Mouse (Mus musculus) lung, postnatal 4 days (tissue): ENCODE measurements around the gene Zdhhc21.

ENCODE experiments used
- DNase-seq, 2 experiments: peaks; one replicate each; pipeline ENCODE4 v3.0.0; 2021

Zdhhc21 gene

DNA sequence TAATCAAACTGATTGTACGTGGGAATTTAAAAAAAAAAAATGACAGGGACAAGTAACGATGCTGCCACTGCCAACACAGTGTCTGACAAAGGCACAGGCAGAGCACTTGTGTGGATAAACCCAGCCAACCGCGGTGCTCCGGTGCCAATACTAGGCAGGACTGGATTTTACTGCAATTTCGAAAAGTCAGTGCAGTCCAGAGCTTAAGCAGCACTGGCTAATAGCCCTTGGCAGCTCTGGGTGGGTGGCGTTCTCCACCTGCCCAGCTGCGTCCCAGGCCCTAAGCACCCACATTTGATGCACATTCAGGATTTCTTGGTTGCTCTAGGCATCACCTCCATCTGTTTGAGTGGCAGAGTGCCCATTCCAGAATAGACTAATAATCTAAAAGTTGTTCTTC, 3.6 kb upstream of the Zdhhc21 start:
- DNase-seq = no peak

DNA sequence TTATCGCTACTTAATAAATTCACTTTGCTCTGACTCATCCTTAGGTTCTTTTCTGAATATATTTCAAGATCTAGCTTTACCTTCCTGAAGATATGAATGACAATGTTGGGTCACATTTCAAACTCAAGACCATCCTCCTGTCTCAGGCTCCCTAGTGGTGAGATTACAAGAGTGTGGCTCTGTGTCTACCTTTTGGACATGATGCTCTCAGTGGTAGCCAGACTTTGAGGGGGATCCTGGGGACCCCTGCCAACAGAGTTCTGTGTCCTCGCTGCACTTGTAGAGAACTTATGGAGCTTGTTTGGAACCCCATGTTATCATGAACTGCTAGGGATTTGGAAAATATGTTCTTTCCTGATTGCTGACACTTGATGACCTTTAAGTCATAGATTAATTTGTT, 1.7 kb upstream of the Zdhhc21 start:
- DNase-seq = no peak

DNA sequence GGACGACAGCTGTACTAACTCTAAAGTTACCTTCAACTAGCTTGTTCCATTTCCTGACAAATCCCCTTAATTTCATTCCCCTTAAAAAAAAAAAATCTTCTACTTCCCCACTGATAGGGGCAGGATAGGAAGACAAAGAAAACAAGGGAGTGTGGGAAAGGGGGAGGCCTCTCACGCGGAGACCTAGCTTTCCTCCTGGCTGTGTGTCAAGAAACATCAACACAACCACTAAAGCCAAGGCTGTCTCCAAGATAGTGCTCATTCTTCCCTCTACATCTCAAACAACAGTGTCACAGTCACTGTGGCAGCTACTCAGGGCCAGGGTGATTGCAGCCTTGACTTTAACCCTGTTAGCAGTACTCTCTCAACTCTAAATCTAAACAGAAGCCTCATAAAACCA, 808 bp upstream of the Zdhhc21 start:
- DNase-seq = no peak

DNA sequence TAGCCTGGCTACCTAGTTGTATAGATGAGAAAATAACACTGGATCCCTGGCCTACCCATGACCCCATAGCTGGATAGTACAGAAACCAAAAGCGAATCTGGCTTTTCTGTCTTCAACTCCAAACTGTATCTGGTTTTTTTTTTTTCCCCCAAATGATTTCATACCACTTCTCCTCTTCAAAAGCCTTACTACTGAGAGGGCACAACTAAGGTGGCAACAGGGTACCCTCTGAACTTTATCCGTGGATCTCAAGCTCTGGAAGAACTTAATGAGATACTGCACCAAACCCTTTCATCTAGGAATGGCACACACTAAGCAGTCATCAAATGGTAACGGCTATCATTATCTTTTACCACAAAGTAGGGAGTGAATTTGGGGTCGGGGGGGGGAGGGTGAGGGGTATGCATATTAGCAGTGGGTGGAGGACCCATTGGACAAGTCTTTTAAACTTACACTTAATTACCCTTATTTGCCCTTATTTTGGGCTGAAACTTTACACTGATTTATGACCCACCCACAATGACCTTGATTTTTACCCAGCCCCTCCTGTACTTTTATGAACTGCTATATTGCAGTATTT, 1.2 kb downstream of the Zdhhc21 start:
- no peak for DNase-seq

DNA sequence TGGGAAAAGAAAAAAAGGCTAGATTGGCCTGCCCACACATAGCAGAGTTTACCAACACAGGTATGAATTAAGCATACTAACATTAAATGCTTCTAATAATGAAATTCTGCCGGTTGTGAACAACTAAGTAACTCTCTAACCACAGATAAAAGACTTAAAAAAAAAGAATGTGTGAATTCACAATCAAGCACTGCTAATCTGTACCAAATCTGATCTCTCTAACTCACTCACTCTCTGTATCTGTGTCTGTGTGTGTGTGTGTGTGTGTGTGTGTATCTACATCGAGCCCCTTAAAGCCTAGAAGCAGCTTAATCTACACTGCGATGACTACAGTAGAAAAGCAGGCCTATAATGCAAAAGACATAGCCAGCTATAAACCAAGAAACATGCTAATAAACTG, 2.8 kb downstream of the Zdhhc21 start:
- no peak for DNase-seq

DNA sequence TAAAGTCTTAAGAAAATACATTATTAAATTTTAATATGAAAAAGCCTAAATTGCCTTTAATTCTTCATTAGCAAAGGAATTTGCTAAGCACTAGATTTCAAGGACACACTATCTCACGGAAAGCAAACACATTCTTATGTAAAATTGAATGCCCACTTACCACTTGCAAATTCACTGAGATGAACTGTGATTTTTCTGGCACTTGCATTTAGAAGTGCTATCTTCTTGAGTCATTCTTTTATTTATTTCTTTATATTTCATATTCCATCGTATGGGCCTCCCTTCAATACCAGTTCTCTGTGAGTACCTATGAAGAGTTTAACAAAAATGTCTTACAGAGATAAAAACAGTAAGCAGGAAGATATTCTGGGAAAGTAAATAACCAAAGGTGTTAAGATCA, 5.9 kb downstream of the Zdhhc21 start:
- DNase-seq = no peak

DNA sequence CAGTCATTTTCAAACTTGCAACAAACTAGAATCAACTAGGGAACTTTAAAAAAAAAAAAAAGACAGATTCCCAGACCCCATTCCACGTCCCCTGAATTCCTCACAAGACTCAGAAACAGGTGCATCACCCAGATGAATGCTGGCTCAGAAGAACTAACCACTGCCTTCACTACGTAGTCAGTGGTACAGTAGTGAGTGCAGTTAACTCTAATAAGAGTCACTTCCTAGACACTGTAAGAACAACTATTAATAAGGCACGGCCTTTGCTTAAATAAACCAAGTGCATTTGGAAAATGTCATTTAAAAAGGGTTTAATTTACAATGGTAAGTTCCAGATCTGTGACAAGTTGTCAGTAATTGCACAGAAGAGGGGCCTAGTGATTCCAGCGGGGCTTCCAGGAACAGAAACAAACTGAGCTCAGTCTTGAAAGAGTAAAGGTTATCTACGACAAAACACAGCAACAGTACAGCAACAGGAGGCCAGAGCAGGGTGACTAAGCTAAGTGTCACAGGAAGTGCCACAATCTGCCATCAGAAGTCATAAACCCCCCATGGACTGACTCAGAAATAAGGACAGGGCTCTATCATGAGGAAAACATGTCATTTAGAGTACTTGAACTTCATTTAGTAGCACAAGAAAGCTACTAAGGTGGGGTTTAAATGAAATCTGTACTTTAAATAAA, 11.1 kb downstream of the Zdhhc21 start:
- DNase-seq = no peak

DNA sequence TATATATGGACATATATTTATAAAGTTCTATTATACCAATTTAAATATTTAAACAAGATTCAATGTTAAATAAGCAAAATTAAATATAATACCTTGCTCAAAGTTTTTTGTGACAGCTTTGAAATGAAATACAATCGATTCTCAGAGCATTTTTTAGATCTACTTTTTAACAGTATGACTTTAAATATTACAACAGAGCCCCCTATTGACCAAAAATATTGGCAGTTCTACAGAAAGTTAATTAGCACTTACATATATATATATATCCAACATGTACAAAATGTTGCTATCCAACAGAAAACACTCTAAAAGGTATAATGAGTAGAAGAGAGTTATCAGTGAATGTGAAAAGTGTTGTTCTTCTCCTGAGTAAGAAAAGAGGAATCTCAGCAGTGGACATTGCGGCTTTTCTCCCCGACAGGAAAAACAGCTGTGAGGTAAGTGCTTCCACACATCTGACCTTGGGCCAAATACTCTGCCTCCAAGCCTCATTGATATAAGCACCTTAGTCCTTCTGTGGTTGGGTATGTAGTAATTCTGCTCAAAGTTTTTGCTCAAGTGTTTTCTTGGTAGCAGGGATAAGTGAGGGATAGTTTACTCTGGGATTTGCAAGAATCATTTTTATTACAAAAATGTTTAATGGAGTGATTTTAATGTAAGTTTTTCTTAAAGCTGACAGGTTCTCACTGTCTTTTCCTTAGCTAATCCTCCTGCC, 22.1 kb downstream of the Zdhhc21 start:
- no peak for DNase-seq

DNA sequence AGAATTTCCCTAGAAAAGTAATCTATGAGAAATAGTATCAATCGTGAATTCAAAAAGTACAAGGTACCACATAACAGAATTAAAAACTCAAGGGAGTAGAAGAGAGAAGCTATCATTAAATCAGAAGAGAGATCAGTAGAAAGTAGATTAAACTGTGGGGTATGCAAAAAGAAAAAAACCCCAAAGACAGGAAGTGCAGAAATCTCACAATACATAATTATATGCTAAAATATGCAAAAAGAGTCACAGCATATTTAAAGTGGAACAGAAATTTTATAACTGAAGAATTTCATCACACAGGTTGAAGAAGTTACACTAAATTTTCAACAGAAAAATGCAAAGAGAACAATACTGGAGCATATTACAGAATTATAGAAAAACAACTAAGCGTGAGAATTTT, 28.6 kb downstream of the Zdhhc21 start:
- no peak for DNase-seq

DNA sequence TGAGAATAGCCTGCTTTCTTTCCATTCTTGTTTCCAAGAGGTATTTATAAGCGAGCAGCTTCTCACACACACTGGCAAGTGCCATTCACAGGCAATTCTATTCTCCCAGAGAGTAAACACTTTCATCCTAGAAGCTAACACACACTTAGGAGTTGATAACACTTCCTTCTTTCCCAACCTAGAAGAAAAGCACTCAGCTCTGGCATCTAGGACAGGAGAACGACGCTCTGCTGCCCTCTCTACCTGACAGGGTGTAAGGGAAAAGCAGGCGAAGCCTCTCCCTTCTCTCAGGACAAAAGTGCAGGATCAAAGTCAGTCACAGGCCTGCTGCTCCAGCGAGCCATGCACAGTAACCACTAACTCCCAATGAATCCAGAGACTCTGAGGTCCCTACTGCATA, 30.3 kb downstream of the Zdhhc21 start:
- DNase-seq = no peak

DNA sequence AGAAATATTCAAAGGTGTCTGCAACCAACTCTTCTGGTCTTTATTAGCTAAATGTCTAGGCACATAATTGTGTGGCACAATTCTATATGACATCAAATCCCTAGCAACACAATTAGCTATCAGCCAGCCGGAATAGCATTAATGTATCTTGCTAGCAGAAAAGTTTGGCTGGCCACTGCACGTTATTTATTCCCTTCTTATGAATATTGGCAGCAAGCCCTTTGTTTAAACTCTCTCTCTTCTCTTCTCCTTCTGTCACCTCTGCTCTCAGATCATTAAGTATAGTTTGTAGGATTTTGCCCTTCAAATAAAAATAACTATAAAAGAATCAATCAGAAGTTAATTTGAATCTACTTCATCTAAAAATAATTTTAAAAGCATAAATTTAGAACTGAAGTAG, 32.8 kb downstream of the Zdhhc21 start:
- DNase-seq = no peak

DNA sequence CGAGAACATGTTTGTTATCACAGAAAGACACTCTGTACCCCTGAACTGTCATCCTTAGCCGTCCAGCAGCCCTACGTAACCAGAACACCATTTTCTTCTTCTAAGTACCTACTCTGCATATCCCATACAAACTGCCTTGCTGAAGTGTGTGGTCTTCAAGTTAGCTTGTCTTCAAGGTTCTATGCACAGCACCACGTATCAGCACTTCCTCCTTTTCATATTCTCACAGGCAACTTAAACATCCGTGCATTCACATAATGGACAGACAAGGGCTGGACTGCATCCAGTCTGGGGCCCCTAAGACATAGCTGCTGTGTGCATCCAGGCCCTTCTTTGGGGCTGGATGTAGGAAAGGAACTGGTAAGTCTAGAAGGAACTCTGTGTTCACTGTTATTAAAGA, 41.9 kb downstream of the Zdhhc21 start:
- no peak for DNase-seq

DNA sequence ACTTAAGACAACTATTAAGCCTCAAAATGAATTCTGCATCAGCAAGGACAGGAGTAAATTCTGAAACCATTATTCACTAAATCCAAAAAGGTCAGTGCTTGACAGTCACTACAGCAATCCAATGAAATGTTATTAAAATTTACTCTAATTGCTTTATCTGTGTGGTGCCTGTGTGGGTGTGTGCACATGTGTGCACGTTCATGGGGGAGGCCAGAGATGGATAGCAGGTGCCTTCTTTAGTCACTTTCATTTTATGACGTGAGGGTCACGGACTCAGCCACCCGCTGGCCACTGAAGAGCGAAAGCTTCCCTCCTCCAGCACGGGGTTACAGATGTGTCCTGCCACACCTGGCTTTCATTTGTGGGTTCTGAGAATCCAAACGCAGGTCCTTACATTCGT, 43.4 kb downstream of the Zdhhc21 start:
- no peak for DNase-seq

DNA sequence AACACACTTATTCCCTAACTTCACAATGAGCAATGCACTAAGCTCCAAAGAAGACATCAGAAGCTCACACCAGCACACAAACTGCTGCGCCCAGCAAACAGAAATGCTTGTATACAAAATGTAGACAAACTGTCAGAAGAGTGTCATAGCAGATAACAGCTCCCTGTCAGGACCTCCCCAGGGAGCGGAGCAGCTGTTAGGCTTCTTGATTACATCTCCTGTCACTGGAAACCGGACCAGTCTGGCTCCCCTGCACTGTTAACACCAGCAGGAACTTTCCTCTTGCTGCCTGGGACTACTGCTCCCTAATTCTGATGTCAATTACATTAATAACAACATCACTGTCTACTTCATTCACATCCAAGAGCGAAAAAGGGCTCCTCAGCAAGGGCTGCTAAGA, 44.5 kb downstream of the Zdhhc21 start:
- peak in 1 of 2 experiments; percentile 42 for DNase-seq

DNA sequence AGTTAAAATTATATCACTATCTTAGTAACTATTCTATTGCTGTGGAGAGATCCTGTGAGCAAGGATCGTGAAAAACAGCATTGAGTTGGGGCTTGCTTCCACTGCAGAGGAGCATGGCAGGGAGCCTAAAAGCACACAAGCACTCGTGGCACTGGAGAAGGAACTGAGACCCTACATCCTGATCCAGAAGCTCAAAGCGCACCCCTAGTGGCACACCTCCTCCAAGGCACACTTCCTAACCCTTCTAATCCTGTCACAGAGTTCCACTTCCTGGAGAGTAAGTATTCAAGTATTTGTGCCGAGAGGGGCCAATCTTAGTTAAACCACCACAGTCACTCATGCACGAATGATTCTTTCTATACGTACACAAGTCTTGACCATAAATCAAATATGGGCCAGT, 46.4 kb downstream of the Zdhhc21 start:
- DNase-seq = no peak

DNA sequence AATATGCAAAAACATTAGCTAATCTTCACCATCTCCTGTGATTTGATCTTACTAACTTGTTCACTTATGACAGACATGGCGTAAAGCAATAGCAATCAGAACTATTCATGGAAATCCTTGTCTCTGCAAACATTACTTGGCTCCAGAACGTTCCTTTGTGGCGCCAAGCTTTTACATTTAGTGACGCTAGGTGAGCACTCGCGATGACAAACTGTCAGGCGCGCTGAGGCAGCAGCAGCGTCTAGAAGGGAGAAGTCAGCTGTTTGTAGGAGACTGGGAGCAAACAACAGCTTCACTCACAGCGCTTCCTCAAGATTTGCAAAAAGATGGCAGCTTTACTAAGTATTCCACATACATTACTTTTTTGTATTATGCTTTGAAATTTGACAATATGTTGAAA, 51.9 kb downstream of the Zdhhc21 start:
- no peak for DNase-seq

DNA sequence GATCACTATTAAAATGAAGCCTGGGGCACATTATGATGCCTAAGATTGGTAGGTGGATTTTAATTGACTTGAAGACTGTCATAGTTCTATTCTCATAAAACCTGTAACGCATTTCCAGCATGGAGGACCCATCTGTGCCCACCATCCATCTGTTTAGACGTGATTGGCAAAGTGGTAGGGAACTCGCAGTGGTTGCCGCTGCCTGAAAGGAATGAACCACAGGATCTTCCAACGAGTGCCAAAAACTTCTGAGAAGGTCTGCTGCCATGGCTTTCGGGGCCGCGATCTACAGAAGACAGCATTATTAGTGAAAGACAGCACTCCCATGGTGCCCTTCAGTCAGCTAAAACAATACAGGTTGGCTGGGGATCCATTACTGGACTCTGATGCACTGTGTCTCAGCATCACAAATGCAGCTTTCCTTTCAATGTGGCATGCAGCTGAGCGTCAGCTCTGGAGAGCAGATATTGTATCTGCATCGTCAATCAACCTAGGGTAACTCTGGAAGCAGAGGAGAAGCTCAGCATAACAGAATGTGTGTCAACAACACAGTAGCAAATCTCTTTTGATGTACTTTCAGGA, 53.5 kb downstream of the Zdhhc21 start:
- DNase-seq = no peak

DNA sequence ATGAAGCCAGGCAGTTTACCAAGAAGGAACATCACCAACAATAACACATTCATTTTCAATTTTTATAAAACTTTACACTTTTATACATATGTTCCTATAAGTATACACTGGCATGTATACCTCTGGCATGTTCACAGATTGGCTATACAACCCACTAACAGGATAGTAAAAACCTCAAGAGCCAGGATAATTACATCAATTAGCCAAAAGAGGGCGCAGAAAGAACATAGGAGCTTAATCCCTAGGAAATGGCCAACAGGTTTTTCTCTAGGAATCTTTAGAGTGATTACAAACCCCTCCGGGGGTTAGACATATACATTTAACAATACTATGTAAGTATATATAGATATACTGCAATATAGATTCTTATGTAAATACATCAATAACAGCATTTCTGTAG, 55.7 kb downstream of the Zdhhc21 start:
- no peak for DNase-seq

DNA sequence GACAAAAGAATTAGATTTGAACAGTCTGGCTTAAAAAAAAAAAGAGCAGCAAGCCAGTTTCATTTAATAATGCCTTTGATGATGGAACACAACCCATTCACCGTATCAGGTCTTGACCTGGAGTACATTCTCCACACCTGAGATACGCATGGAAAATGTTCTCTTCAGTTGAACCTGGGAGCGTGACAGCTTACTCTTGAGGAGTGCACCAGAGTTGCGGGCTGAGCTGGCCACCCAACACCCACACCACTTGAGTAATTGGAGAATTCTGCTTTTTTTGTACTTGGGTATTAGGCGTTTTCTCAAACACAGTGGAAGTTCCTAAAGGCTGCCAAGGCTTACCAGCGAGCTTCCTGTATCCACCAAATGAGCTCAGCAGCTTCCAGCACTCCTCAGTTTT, 66.2 kb downstream of the Zdhhc21 start:
- peak; percentile 15 to 33 for DNase-seq

DNA sequence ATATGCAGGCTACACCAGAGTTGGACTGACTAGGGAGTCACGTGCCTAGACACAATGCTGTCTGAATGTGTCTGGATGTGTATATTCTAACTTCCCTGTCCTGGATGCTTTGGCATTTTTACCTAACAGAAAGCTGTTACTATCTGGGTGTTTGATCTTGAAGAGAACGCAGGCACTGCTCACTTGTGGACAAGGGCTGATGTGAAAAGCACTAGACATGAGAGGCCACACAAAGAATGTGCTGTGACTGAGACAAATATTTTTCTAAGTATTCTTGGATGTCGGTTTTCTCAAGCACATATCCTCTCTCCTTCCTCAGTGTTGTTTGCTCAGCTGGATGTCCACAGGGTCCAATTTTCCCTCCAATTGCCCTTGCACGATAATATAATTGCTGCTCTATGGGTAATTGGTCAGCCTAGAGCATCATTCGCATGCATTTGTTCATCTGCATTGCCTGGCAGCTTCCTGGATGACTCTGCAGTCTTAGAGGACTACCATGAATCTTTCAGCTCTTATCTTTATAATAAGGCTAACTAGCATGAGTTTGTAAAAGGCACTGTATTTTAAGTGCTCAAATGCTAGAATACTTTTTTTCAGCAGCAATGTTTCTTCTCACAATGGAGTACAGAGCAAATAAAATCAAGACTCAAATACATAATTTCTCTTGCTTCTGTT, 66.7 kb downstream of the Zdhhc21 start:
- no peak for DNase-seq

DNA sequence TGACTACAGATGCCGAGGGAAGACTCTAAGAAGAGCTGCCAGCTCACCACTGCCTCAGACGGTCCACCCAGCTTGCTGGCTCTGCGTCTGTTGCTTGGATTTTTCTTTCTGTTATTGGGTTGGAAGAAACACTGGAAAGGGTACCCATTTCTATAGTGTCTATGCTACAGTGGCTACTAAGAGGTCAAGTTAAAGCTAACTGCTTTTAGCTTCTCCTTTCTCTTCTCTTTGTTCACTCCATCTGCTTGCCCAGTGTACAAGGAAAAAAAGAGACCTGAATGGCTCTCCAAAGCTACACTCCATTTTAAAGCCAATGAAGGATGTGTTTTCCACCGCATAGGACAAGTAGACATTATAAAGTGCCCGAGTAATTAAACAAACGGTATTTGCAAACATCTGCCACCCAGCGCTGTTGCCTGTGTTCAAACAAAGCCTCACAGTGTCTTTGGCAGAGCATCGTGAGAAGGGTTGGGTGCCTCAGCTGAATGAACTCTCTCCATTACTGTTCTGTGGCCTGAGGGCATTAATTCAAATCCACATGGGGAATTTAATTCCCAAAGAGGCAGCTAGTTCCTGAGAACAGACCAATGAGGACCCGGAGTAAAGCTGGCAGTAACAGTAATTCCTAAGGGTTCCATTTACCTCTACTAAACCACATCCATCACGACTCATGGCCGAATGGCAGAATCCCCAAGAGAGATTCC, 94.1 kb downstream of the Zdhhc21 start:
- DNase-seq = no peak

DNA sequence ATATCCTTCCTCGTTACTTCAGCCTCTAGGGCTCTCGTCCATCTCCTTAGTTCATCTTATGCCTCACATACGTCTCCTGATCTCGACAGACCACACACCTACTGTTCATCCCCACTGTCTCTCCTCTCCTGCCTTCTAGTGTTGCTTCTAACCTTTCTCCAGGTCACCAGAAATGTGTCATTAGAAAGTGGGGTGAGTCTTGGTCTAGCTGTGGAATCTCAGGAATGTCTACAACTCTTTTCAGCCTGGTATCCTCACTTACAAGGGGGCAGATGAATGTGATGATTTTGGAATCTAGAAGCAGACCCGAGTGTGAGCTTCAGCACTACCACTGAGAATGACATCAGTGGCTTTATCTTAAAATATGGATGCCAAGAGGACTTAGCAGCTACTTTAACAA, 96.2 kb downstream of the Zdhhc21 start:
- no peak for DNase-seq
